Mouse (Mus musculus): ENCODE measurements around the gene Fshr. TPM values are rescaled to one million over a fixed set of nuclear protein-coding genes. Genes with fewer than 3 reads are reported as not detected.

Fshr gene
- total and polyA plus RNA-seq, 3 experiments: not detected

GRCm38 (mm10) chr17:88999907-89000306 is 200.6 kb downstream of the Fshr start:
- Histone ChIP-seq H3K4me1 (ENCODE audit: control insufficient read depth in 1 of 2, insufficient read depth in 2 of 2, low read length in 2 of 2) (no peaks in the 10 kb centered on the region), H3K36me3 (ENCODE audit: control insufficient read depth in 1 of 2, insufficient read depth in 2 of 2, low read length in 2 of 2) (no peaks in the 10 kb centered on the region), H3K79me2 (ENCODE audit: control insufficient read depth, insufficient read depth, low read length, poor library complexity) (no peaks in the 10 kb centered on the region), H3K4me3 (ENCODE audit: control insufficient read depth in 1 of 2, insufficient read depth in 1 of 2, low read depth in 2 of 2, low read length in 2 of 2) (no peak overlapping the region), H3K27ac (ENCODE audit: control insufficient read depth, low read depth, low read length) (no peak overlapping the region), H3K9me3 (replicated peaks; ENCODE audit: insufficient read depth, low read length) (no peaks in the 10 kb centered on the region), H3K9ac (ENCODE audit: control insufficient read depth, low read depth, low read length, poor library complexity, severe bottlenecking) (no peak overlapping the region), H3K27me3 (ENCODE audit: control insufficient read depth in 1 of 2, insufficient read depth in 2 of 2, low read length in 2 of 2) (no peaks in the 10 kb centered on the region; a peak in 1 of 4 replicates)
- no peak for TF ChIP-seq MEF2A (IDR thresholded peaks at IDR 0.05; ENCODE audit: extremely low read depth, insufficient replicate concordance, low read depth, low read length, poor library complexity, severe bottlenecking)
- TF ChIP-seq EP300 (IDR thresholded peaks at IDR 0.05; ENCODE audit: low read depth in 1 of 2, low read length in 2 of 2): no peak
- TF ChIP-seq MAFK (IDR thresholded peaks at IDR 0.05; ENCODE audit: borderline replicate concordance, low read depth, low read length): no peak
- TF ChIP-seq MYB (IDR thresholded peaks at IDR 0.05; ENCODE audit: low read depth, low read length): no peak
- no peak for TF ChIP-seq SMC3 (IDR thresholded peaks at IDR 0.05; ENCODE audit: low read depth, low read length)
- TF ChIP-seq MYC (IDR thresholded peaks at IDR 0.05; ENCODE audit: low read depth, low read length): no peak
- TF ChIP-seq MXI1 (IDR thresholded peaks at IDR 0.05; ENCODE audit: low read depth, low read length): no peak
- no peak for TF ChIP-seq UBTF (IDR thresholded peaks at IDR 0.05; ENCODE audit: borderline replicate concordance, insufficient read depth, low read depth, low read length)
- no peak for TF ChIP-seq ELF1 (IDR thresholded peaks at IDR 0.05; ENCODE audit: low read depth, low read length)
- TF ChIP-seq BHLHE40 (IDR thresholded peaks at IDR 0.05; ENCODE audit: borderline replicate concordance, low read depth, low read length): no peak
- TF ChIP-seq POLR2A (IDR thresholded peaks at IDR 0.05; ENCODE audit: control insufficient read depth in 1 of 2, insufficient read depth in 1 of 2, low read depth in 1 of 2, low read length in 2 of 2, poor library complexity in 1 of 2): no peak
- no peak for TF ChIP-seq ETS1 (IDR thresholded peaks at IDR 0.05; ENCODE audit: low read depth, low read length)
- no peak for TF ChIP-seq NELFE (IDR thresholded peaks at IDR 0.05; ENCODE audit: low read depth, low read length)
- TF ChIP-seq GATA1 (IDR thresholded peaks at IDR 0.05; ENCODE audit: low read depth, low read length): no peak
- TF ChIP-seq GABPA (IDR thresholded peaks at IDR 0.05; ENCODE audit: low read depth, low read length): no peak
- no peak for TF ChIP-seq USF1 (IDR thresholded peaks at IDR 0.05; ENCODE audit: low read depth, low read length)
- no peak for TF ChIP-seq ZC3H11A (IDR thresholded peaks at IDR 0.05; ENCODE audit: low read depth, low read length)
- no peak for TF ChIP-seq CTCF (IDR thresholded peaks at IDR 0.05 in 2 of 3, conservative IDR thresholded peaks at IDR 0.05 in 1 of 3; ENCODE audit: control insufficient read depth in 1 of 3, insufficient read depth in 1 of 3, low read depth in 2 of 3, low read length in 3 of 3, poor library complexity in 1 of 3, severe bottlenecking in 1 of 3)
- TF ChIP-seq POLR2AphosphoS5 (IDR thresholded peaks at IDR 0.05; ENCODE audit: borderline replicate concordance, low read depth, low read length): no peak
- TF ChIP-seq ZMIZ1 (IDR thresholded peaks at IDR 0.05; ENCODE audit: low read depth, low read length): no peak
- DNase-seq (ENCODE audit: low read depth, low spot score): peak; percentile 18

GRCm38 (mm10) chr17:88998243-88998642 is 202.2 kb downstream of the Fshr start:
- no peaks in the 10 kb centered on the region for H3K79me2 ChIP-seq (ENCODE audit: control insufficient read depth, insufficient read depth, low read length, poor library complexity)
- no peak for DNase-seq (ENCODE audit: low read depth, low spot score)
- no peaks in the 10 kb centered on the region for H3K36me3 ChIP-seq (ENCODE audit: control insufficient read depth in 1 of 2, insufficient read depth in 2 of 2, low read length in 2 of 2)
- TF ChIP-seq MYC (IDR thresholded peaks at IDR 0.05; ENCODE audit: low read depth, low read length) (no peak), ZMIZ1 (IDR thresholded peaks at IDR 0.05; ENCODE audit: low read depth, low read length) (no peak), GABPA (IDR thresholded peaks at IDR 0.05; ENCODE audit: low read depth, low read length) (no peak), SMC3 (IDR thresholded peaks at IDR 0.05; ENCODE audit: low read depth, low read length) (no peak), ETS1 (IDR thresholded peaks at IDR 0.05; ENCODE audit: low read depth, low read length) (no peak), E2F4 (IDR thresholded peaks at IDR 0.05; ENCODE audit: borderline replicate concordance, low read depth, low read length) (no peak), POLR2A (IDR thresholded peaks at IDR 0.05; ENCODE audit: control insufficient read depth in 1 of 2, insufficient read depth in 1 of 2, low read depth in 1 of 2, low read length in 2 of 2, poor library complexity in 1 of 2) (no peak), CTCF (IDR thresholded peaks at IDR 0.05 in 2 of 3, conservative IDR thresholded peaks at IDR 0.05 in 1 of 3; ENCODE audit: control insufficient read depth in 1 of 3, insufficient read depth in 1 of 3, low read depth in 2 of 3, low read length in 3 of 3, poor library complexity in 1 of 3, severe bottlenecking in 1 of 3) (no peak), NELFE (IDR thresholded peaks at IDR 0.05; ENCODE audit: low read depth, low read length) (no peak), MAZ (IDR thresholded peaks at IDR 0.05; ENCODE audit: low read depth, low read length) (no peak), ELF1 (IDR thresholded peaks at IDR 0.05; ENCODE audit: low read depth, low read length) (no peak), MYB (IDR thresholded peaks at IDR 0.05; ENCODE audit: low read depth, low read length) (no peak), POLR2AphosphoS2 (IDR thresholded peaks at IDR 0.05; ENCODE audit: low read length) (no peak), UBTF (IDR thresholded peaks at IDR 0.05; ENCODE audit: borderline replicate concordance, insufficient read depth, low read depth, low read length) (no peak), KAT2A (conservative IDR thresholded peaks at IDR 0.05; ENCODE audit: low read depth, low read length) (no peak)
- H3K27ac ChIP-seq (ENCODE audit: control insufficient read depth, low read depth, low read length): no peak overlapping the region
- no peak overlapping the region for H3K9ac ChIP-seq (ENCODE audit: control insufficient read depth, low read depth, low read length, poor library complexity, severe bottlenecking)
- H3K4me1 ChIP-seq (ENCODE audit: control insufficient read depth in 1 of 2, insufficient read depth in 2 of 2, low read length in 2 of 2): no peaks in the 10 kb centered on the region
- H3K4me3 ChIP-seq (ENCODE audit: control insufficient read depth in 1 of 2, insufficient read depth in 1 of 2, low read depth in 2 of 2, low read length in 2 of 2): no peak overlapping the region
- H3K9me3 ChIP-seq (replicated peaks; ENCODE audit: insufficient read depth, low read length): no peaks in the 10 kb centered on the region
- H3K27me3 ChIP-seq (ENCODE audit: control insufficient read depth in 1 of 2, insufficient read depth in 2 of 2, low read length in 2 of 2): no peaks in the 10 kb centered on the region; a peak in 1 of 4 replicates

Data from MEL (cell line).